Comparison of ENCODE assay signal across 16 mouse cellular contexts in genomic region chr11:97419540-97419900, GRCm38 (mm10). TPM values are rescaled to one million over a fixed set of nuclear protein-coding genes. Genes with fewer than 3 reads are reported as not detected.
DNase-seq lines count a peak whose midpoint lies in the region; ATAC-seq and TF ChIP-seq lines count a peak whose summit lies in the region.
"Had no signal": no experiment of that assay in that cellular context is flagged by ENCODE, and none has a peak within 500 bp of the region (broad histone marks: within the 10 kb centered on the region; RNA-seq: fewer than 3 reads in every experiment).

No protein-coding gene starts in this region.

- no peak for ATAC-seq in forebrain, embryonic 13.5 days
- no peak for ATAC-seq in forebrain, embryonic 12.5 days (ENCODE audit: low FRiP score)
- ATAC-seq in midbrain, embryonic 13.5 days: no peak
- ATAC-seq: forebrain, postnatal 0 days; intestine, postnatal 0 days had no signal

- no peak overlapping the region for H3K4me3 ChIP-seq in forebrain, embryonic 13.5 days
- no peak overlapping the region for H3K4me3 ChIP-seq in forebrain, embryonic 12.5 days (replicated peaks)
- H3K4me3 ChIP-seq in layer of hippocampus, adult 2 months: no peak overlapping the region
- no peak overlapping the region for H3K4me3 ChIP-seq in myocyte
- H3K4me3 ChIP-seq in midbrain, embryonic 13.5 days (replicated peaks): no peak overlapping the region
- H3K4me3 ChIP-seq: erythroblast, embryonic 14.5 days; hindbrain, embryonic 13.5 days; neural tube, embryonic 15.5 days had no signal

- peaks cover 24% of the 10 kb centered on the region for H3K4me1 ChIP-seq in forebrain, embryonic 13.5 days
- peaks cover 42% of the 10 kb centered on the region for H3K4me1 ChIP-seq in forebrain, embryonic 12.5 days
- H3K4me1 ChIP-seq in midbrain, embryonic 13.5 days (replicated peaks): peaks cover 32% of the 10 kb centered on the region

- 0 out of 2 replicates have a peak overlapping the region, but pooled peaks have one; percentile 16 for H3K9ac ChIP-seq in forebrain, embryonic 13.5 days
- no peak overlapping the region for H3K9ac ChIP-seq in forebrain, embryonic 12.5 days
- no peak overlapping the region for H3K9ac ChIP-seq in midbrain, embryonic 13.5 days (replicated peaks)
- H3K9ac ChIP-seq: forebrain, postnatal 0 days; neural tube, embryonic 15.5 days had no signal

- peaks cover 80% of the 10 kb centered on the region for H3K79me2 ChIP-seq in myocyte (ENCODE audit: control insufficient read depth, insufficient read depth)

- TF ChIP-seq CTCF in layer of hippocampus, adult 2 months (conservative IDR thresholded peaks at IDR 0.05): no peak

- no peaks in the 10 kb centered on the region for H3K9me3 ChIP-seq in forebrain, embryonic 13.5 days (replicated peaks)
- no peaks in the 10 kb centered on the region for H3K9me3 ChIP-seq in forebrain, embryonic 12.5 days
- H3K9me3 ChIP-seq in midbrain, embryonic 13.5 days: no peaks in the 10 kb centered on the region
- H3K9me3 ChIP-seq: hindbrain, embryonic 13.5 days; neural tube, embryonic 15.5 days had no signal

- no peaks in the 10 kb centered on the region for H3K36me3 ChIP-seq in forebrain, embryonic 13.5 days (ENCODE audit: poor library complexity, severe bottlenecking)
- no peaks in the 10 kb centered on the region for H3K36me3 ChIP-seq in forebrain, embryonic 12.5 days (replicated peaks)
- H3K36me3 ChIP-seq in myocyte (ENCODE audit: control insufficient read depth, insufficient read depth): no peaks in the 10 kb centered on the region
- no peaks in the 10 kb centered on the region for H3K36me3 ChIP-seq in midbrain, embryonic 13.5 days
- H3K36me3 ChIP-seq: hindbrain, embryonic 13.5 days; neural tube, embryonic 15.5 days had no signal

- no peak overlapping the region for H3K27ac ChIP-seq in forebrain, embryonic 13.5 days
- H3K27ac ChIP-seq in forebrain, embryonic 12.5 days: no peak overlapping the region
- peak overlapping the region; percentile 91 for H3K27ac ChIP-seq in layer of hippocampus, adult 2 months
- no peak overlapping the region for H3K27ac ChIP-seq in midbrain, embryonic 13.5 days
- H3K27ac ChIP-seq: hindbrain, embryonic 13.5 days; neural tube, embryonic 15.5 days had no signal

- H3K27me3 ChIP-seq in forebrain, embryonic 13.5 days: peaks cover 12% of the 10 kb centered on the region
- peaks cover 21% of the 10 kb centered on the region for H3K27me3 ChIP-seq in forebrain, embryonic 12.5 days
- no peaks in the 10 kb centered on the region for H3K27me3 ChIP-seq in myocyte (ENCODE audit: control insufficient read depth, insufficient read depth, insufficient read length)
- peaks cover 24% of the 10 kb centered on the region for H3K27me3 ChIP-seq in midbrain, embryonic 13.5 days

- H3ac ChIP-seq in myocyte (ENCODE audit: control insufficient read depth, insufficient read length): no peak overlapping the region

- WGBS in forebrain, embryonic 13.5 days: 67% methylated on average over 5 of the region's 5 CpGs
- WGBS in forebrain, embryonic 12.5 days: 71% methylated on average over 5 of the region's 5 CpGs
- 83% methylated on average over 5 of the region's 5 CpGs for WGBS in midbrain, embryonic 13.5 days

- intact Hi-C loops in left cerebral cortex, postnatal 14 days (cut with DNase I): no loop called here

- no peak for TF ChIP-seq POLR2A in myocyte (IDR thresholded peaks at IDR 0.05; ENCODE audit: insufficient read length, low read depth)

- no peak overlapping the region for H3K4me2 ChIP-seq in forebrain, embryonic 13.5 days
- no peak overlapping the region for H3K4me2 ChIP-seq in forebrain, embryonic 12.5 days
- H3K4me2 ChIP-seq in myocyte (ENCODE audit: low read depth): peak overlapping the region; percentile 37
- no peak overlapping the region for H3K4me2 ChIP-seq in midbrain, embryonic 13.5 days (replicated peaks)
- H3K4me2 ChIP-seq: hindbrain, embryonic 13.5 days; neural tube, embryonic 15.5 days had no signal

- DNase-seq in layer of hippocampus, adult 2 months (ENCODE audit: low spot score in 2 of 2): no peak
- DNase-seq in layer of hippocampus, postnatal 36 days: no peak
- DNase-seq in NIH3T3 (ENCODE audit: low read depth): peak; percentile 71
- no peak for DNase-seq in left cerebral cortex, postnatal 14 days (ENCODE audit: low spot score in 2 of 2)
- DNase-seq: B cell, adult 2 months; forebrain, postnatal 0 days; retina, postnatal 1 day; thymus, adult 2 months had no signal

TF ChIP-seq in myocyte, 11 proteins besides CTCF, POLR2A, EP300 and RAD21:
- TF ChIP-seq USF1 (IDR thresholded peaks at IDR 0.05; ENCODE audit: low read depth): no peak
- TF ChIP-seq POLR2AphosphoS2 (IDR thresholded peaks at IDR 0.05; ENCODE audit: insufficient read length, low read depth): no peak
- TF ChIP-seq MYOG (IDR thresholded peaks at IDR 0.05; ENCODE audit: control insufficient read depth in 1 of 3, insufficient read depth in 1 of 3, insufficient read length in 2 of 3, low read depth in 2 of 3): no peak
- no peak for TF ChIP-seq MAX (IDR thresholded peaks at IDR 0.05; ENCODE audit: low read depth)
- TF ChIP-seq TCF3 (IDR thresholded peaks at IDR 0.05; ENCODE audit: insufficient read length, low read depth): no peak
- no peak for TF ChIP-seq CEBPB (IDR thresholded peaks at IDR 0.05; ENCODE audit: insufficient read depth, poor library complexity, severe bottlenecking)
- TF ChIP-seq TCF12 (IDR thresholded peaks at IDR 0.05; ENCODE audit: insufficient read depth, poor library complexity, severe bottlenecking): no peak
- TF ChIP-seq REST (IDR thresholded peaks at IDR 0.05; ENCODE audit: insufficient read depth, insufficient read length): no peak
- TF ChIP-seq E2F4 (IDR thresholded peaks at IDR 0.05; ENCODE audit: insufficient read depth): no peak
- no peak for TF ChIP-seq MYOD1 (IDR thresholded peaks at IDR 0.05; ENCODE audit: control insufficient read depth in 1 of 3, insufficient read length in 2 of 3, low read depth in 2 of 3)
- TF ChIP-seq SRF (IDR thresholded peaks at IDR 0.05; ENCODE audit: control insufficient read depth, insufficient read length, low read depth): no peak

RNA-seq across cellular contexts. Expression of gene Arhgap23, which starts 4.2 kb away (rescaled TPM):
- 3.6 and 4.4 TPM in 2 replicates for polyA plus RNA-seq in forebrain, embryonic 13.5 days (2015; fragmentation: Nextera tagmentation; extraction: Ambion mirVana)
- 4.2 and 5.1 TPM in 2 replicates for polyA plus RNA-seq in forebrain, embryonic 12.5 days (2016; fragmentation: Nextera tagmentation; extraction: Ambion mirVana)
- total RNA-seq in layer of hippocampus, adult 2 months (2021): 10 to 100 TPM; 66.0 to 74.1 TPM
- 10 to 100 TPM; 73.4 to 75.4 TPM for total RNA-seq in layer of hippocampus, postnatal 36 days (2021)
- 41.9 TPM for polyA plus RNA-seq in myocyte (2012; fragmentation: generic; extraction: Trizol)
- total RNA-seq in left cerebral cortex, postnatal 14 days (2021): 10 to 100 TPM; 70.1 to 71.4 TPM
- 5.1 and 6.5 TPM in 2 replicates for polyA plus RNA-seq in midbrain, embryonic 13.5 days (2015; fragmentation: Nextera tagmentation; extraction: Ambion mirVana)

RNA-seq across cellular contexts. Expression of gene Socs7, which starts 57.2 kb away (rescaled TPM):
- 7.7 and 8.6 TPM in 2 replicates for polyA plus RNA-seq in forebrain, embryonic 13.5 days (2015; fragmentation: Nextera tagmentation; extraction: Ambion mirVana)
- 7.9 and 8.0 TPM in 2 replicates for polyA plus RNA-seq in forebrain, embryonic 12.5 days (2016; fragmentation: Nextera tagmentation; extraction: Ambion mirVana)
- 10 to 100 TPM; 79.5 to 79.7 TPM for total RNA-seq in layer of hippocampus, adult 2 months (2021)
- total RNA-seq in layer of hippocampus, postnatal 36 days (2021): 10 to 100 TPM; 83.8 to 83.9 TPM
- polyA plus RNA-seq in myocyte (2012; fragmentation: generic; extraction: Trizol): 19.8 TPM
- 10 to 100 TPM; 88.1 to 90.7 TPM for total RNA-seq in left cerebral cortex, postnatal 14 days (2021)
- polyA plus RNA-seq in midbrain, embryonic 13.5 days (2015; fragmentation: Nextera tagmentation; extraction: Ambion mirVana): 8.8 and 9.4 TPM in 2 replicates
